Mouse (Mus musculus) stomach, postnatal 0 days (tissue): ENCODE data around the gene Gm17720. TPM values are rescaled to one million over a fixed set of nuclear protein-coding genes. Genes with fewer than 3 reads are reported as not detected.

ENCODE experiments used
- ATAC-seq: fragments of 200-750 bp; cut with Nextera tagmentation; 2 replicates; pipeline ENCODE4 v1.8.0; 2017; ENCODE audit not compliant: low FRiP score, low TSS enrichment
- DNase-seq: peaks from one replicate; pipeline ENCODE4 v3.0.0-alpha.2; 2016; ENCODE audit warnings: low spot score
- H3K27ac ChIP-seq: fragments of 300-500 bp; sonication (generic); replicated peaks from 2 replicates; pipeline ENCODE4 v1.5.1; 2014; ENCODE audit warnings: mild to moderate bottlenecking, control low read depth
- H3K27me3 ChIP-seq: fragments of 300-500 bp; sonication (generic); 2 replicates; pipeline ENCODE4 v1.6.1; 2014; ENCODE audit warnings: low read length; ENCODE audit not compliant: control insufficient read depth, insufficient read depth
- H3K36me3 ChIP-seq: fragments of 300-500 bp; sonication (generic); 2 replicates; pipeline ENCODE4 v1.6.1; 2014; ENCODE audit warnings: low read length, mixed read lengths; ENCODE audit not compliant: control insufficient read depth, insufficient read depth
- H3K4me1 ChIP-seq: fragments of 300-500 bp; sonication (generic); replicated peaks from 2 replicates; pipeline ENCODE4 v1.6.1; 2014; ENCODE audit warnings: antibody characterized with exemption; ENCODE audit not compliant: control insufficient read depth, insufficient read depth
- H3K4me2 ChIP-seq: fragments of 300-500 bp; sonication (generic); replicated peaks from 2 replicates; pipeline ENCODE4 v1.6.1; 2014; ENCODE audit warnings: low read depth, mild to moderate bottlenecking, control low read depth, moderate library complexity
- H3K4me3 ChIP-seq: fragments of 300-500 bp; sonication (generic); 2 replicates; pipeline ENCODE4 v1.5.1; 2014; ENCODE audit warnings: low read depth, low read length, control low read depth
- H3K9ac ChIP-seq: fragments of 300-500 bp; sonication (generic); 2 replicates; pipeline ENCODE4 v1.6.1; 2014; ENCODE audit warnings: mild to moderate bottlenecking, low read length, control low read depth, mixed read lengths
- H3K9me3 ChIP-seq: fragments of 300-500 bp; sonication (generic); 2 replicates; pipeline ENCODE4 v1.6.1; 2016; ENCODE audit warnings: low read length; ENCODE audit not compliant: control insufficient read depth
- CTCF ChIP-seq: IDR thresholded peaks from 2 replicates; pipeline ENCODE4 v1.5.1; 2016; ENCODE audit warnings: antibody characterized with exemption, low read depth, mild to moderate bottlenecking, moderate library complexity
- EP300 ChIP-seq: optimal IDR thresholded peaks from 2 replicates; pipeline ENCODE3; 2016; ENCODE audit warnings: antibody characterized with exemption
- WGBS: fragments of 180-500 bp; shearing (Covaris S2); extraction: QIAGEN DNeasy Blood & Tissue Kit; methylation state at CpG from one replicate; pipeline ENCODE4 v1.1.7; 2014; 5-methylcytosine and 5-hydroxymethylcytosine counted together
- polyA plus RNA-seq: library from polyadenylated mRNA; unstranded; fragments of >200 nt; fragmentation: Nextera tagmentation; extraction: Ambion mirVana; gene quantifications from 2 replicates; pipeline ENCODE4 v1.2.1, GENCODE M21; 2015

Gene Gm17720
- polyA plus RNA-seq, 1 experiment from 2014 or later: not detected

GRCm38 (mm10) chr8:110130537-110130936, 28.0 kb upstream of the Gm17720 start:
- WGBS: 15% methylated on average over 13 of the region's 13 CpGs
- peak; percentile 92 for ATAC-seq
- TF ChIP-seq CTCF: peak; percentile 89
- no peak for TF ChIP-seq EP300

GRCm38 (mm10) chr8:110119715-110120114, 17.2 kb upstream of the Gm17720 start:
- Histone ChIP-seq H3K27ac (no peak overlapping the region), H3K9ac (no peak overlapping the region), H3K27me3 (no peaks in the 10 kb centered on the region), H3K9me3 (no peaks in the 10 kb centered on the region), H3K4me1 (no peaks in the 10 kb centered on the region), H3K4me2 (no peak overlapping the region), H3K36me3 (no peaks in the 10 kb centered on the region), H3K4me3 (no peak overlapping the region)
- WGBS: 43% methylated on average over 6 of the region's 6 CpGs
- no peak for TF ChIP-seq EP300
- peak; percentile 57 for TF ChIP-seq CTCF
- ATAC-seq (no peak), DNase-seq (peak; percentile 19)

More at GRCm38 (mm10) chr8:110130537-110130936, 28.0 kb upstream of the Gm17720 start:
- no peaks in the 10 kb centered on the region for H3K36me3 ChIP-seq
- no peaks in the 10 kb centered on the region for H3K9me3 ChIP-seq
- no peak overlapping the region for H3K9ac ChIP-seq
- H3K4me2 ChIP-seq: no peak overlapping the region
- DNase-seq: peak; percentile 87
- no peaks in the 10 kb centered on the region for H3K27me3 ChIP-seq
- no peak overlapping the region for H3K27ac ChIP-seq
- no peaks in the 10 kb centered on the region for H3K4me1 ChIP-seq
- H3K4me3 ChIP-seq: no peak overlapping the region

- Histone ChIP-seq H3K9me3 (no peaks in the 10 kb centered on the region), H3K9ac (no peak overlapping the region), H3K4me1 (no peaks in the 10 kb centered on the region), H3K4me3 (no peak overlapping the region), H3K27me3 (no peaks in the 10 kb centered on the region), H3K4me2 (no peak overlapping the region), H3K36me3 (no peaks in the 10 kb centered on the region), H3K27ac (no peak overlapping the region)
- DNase-seq (no peak), ATAC-seq (0 out of 2 replicates have a peak, but pooled peaks have one; percentile 15)
- 87% methylated on average over 15 of the region's 15 CpGs for WGBS
- no peak for TF ChIP-seq CTCF
- no peak for TF ChIP-seq EP300
Observed at GRCm38 (mm10) chr8:110101676-110102075, 877 bp downstream of the Gm17720 start.

- ATAC-seq: 0 out of 2 replicates have a peak, but pooled peaks have one; percentile 18
- no peaks in the 10 kb centered on the region for H3K4me1 ChIP-seq
- H3K4me2 ChIP-seq: no peak within 1 kb of the TSS
- no peak for DNase-seq
- H3K9ac ChIP-seq: no peak within 1 kb of the TSS
- H3K36me3 ChIP-seq: no peaks in the 10 kb centered on the region
- H3K4me3 ChIP-seq: no peak within 1 kb of the TSS
- H3K27ac ChIP-seq: no peak within 1 kb of the TSS
- no peaks in the 10 kb centered on the region for H3K27me3 ChIP-seq
- no peaks in the 10 kb centered on the region for H3K9me3 ChIP-seq
- TF ChIP-seq EP300: no peak
- no peak for TF ChIP-seq CTCF
- WGBS: 81% methylated on average over 12 of the region's 12 CpGs
Observed at GRCm38 (mm10) chr8:110100907-110101306, 1.6 kb downstream of the Gm17720 start, which contains the start of gene Gm21964. TSS of gene Gm21964 (plus strand) at chr8:110101207.

- H3K4me2 ChIP-seq: no peak overlapping the region
- peaks cover 11% of the 10 kb centered on the region for H3K36me3 ChIP-seq
- H3K27me3 ChIP-seq: no peaks in the 10 kb centered on the region
- no peak for ATAC-seq
- H3K9ac ChIP-seq: no peak overlapping the region
- 26% methylated on average over 1 of the region's 1 CpGs for WGBS
- TF ChIP-seq EP300 (no peak), CTCF (no peak)
- no peaks in the 10 kb centered on the region for H3K4me1 ChIP-seq
- DNase-seq: no peak
- no peaks in the 10 kb centered on the region; the same call in 1 of the 2 replicates for H3K9me3 ChIP-seq
- no peak overlapping the region for H3K27ac ChIP-seq
- no peak overlapping the region for H3K4me3 ChIP-seq
Observed at GRCm38 (mm10) chr8:110091869-110092268, 10.7 kb downstream of the Gm17720 start.

GRCm38 (mm10) chr8:110082416-110083105, 20.0 kb downstream of the Gm17720 start:
- Histone ChIP-seq H3K36me3 (no peaks in the 10 kb centered on the region; the same call in 1 of the 2 replicates), H3K4me1 (no peaks in the 10 kb centered on the region), H3K4me3 (no peak overlapping the region), H3K27ac (no peak overlapping the region), H3K9ac (no peak overlapping the region), H3K27me3 (no peaks in the 10 kb centered on the region), H3K9me3 (no peaks in the 10 kb centered on the region), H3K4me2 (no peak overlapping the region)
- ATAC-seq (no peak), DNase-seq (no peak)
- WGBS: 81% methylated on average over 11 of the region's 11 CpGs
- TF ChIP-seq CTCF (no peak), EP300 (no peak)
